In the genomic region with DNA sequence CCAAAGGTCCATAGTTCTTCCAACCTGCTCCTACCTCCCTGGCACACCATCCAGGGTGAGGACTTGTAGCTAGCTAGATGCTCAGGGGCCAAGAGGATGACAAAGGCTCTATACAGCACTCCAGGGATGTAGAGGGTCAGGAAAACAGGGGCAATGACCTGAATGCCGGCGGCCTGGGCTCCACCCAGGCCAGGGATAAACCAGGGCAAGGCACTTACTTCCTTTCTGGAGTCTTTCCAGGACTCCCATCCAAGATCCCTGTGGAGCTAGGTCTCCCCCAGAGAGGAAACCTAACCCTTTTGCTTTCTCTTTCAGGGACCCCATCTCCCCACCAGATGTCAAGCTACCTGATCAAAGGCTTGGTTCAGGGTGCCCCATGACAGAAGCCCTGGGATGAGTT, we compare ENCODE assay signal across 16 mouse cellular contexts. TPM values are rescaled to one million over a fixed set of nuclear protein-coding genes. Genes with fewer than 3 reads are reported as not detected.
DNase-seq lines count a peak whose midpoint lies in the region; ATAC-seq and TF ChIP-seq lines count a peak whose summit lies in the region.
"Had no signal": no experiment of that assay in that cellular context is flagged by ENCODE, and none has a peak within 500 bp of the region (broad histone marks: within the 10 kb centered on the region; RNA-seq: fewer than 3 reads in every experiment).

No protein-coding gene starts in this region.

- no peak for DNase-seq in heart, postnatal 25 days (ENCODE audit: low spot score)
- no peak for DNase-seq in spleen, adult 2 months (ENCODE audit: low read depth in 1 of 2, low spot score in 2 of 2)
- no peak for DNase-seq in spleen, adult 18-20 months
- peak; percentile 54 to 67 for DNase-seq in kidney, postnatal 25 days
- DNase-seq in lung, postnatal 4 days: peak; percentile 33 to 56
- DNase-seq in thymus, postnatal 4 days: no peak
- no peak for DNase-seq in gastrocnemius, postnatal 36 days
- DNase-seq: cerebellum, adult 11 months; layer of hippocampus, adult 9-11 months; liver, embryonic 13.5 days; right cerebral cortex, postnatal 4 days had no signal

- intact Hi-C loops in heart, postnatal 25 days (cut with DNase I): no loop called here
- intact Hi-C loops in gastrocnemius, postnatal 36 days (cut with DNase I): no loop called here

- H3K36me3 ChIP-seq in heart, embryonic 15.5 days: no peaks in the 10 kb centered on the region
- H3K36me3 ChIP-seq in spleen, adult 2 months (ENCODE audit: control insufficient read depth, insufficient read depth, low read length): no peaks in the 10 kb centered on the region
- H3K36me3 ChIP-seq: embryonic facial prominence, embryonic 15.5 days; liver, embryonic 13.5 days had no signal

- no peaks in the 10 kb centered on the region for H3K9me3 ChIP-seq in heart, embryonic 15.5 days (replicated peaks)
- H3K9me3 ChIP-seq: embryonic facial prominence, embryonic 15.5 days; liver, embryonic 13.5 days had no signal

- peaks cover 21% of the 10 kb centered on the region for H3K4me1 ChIP-seq in heart, embryonic 15.5 days (replicated peaks)
- no peaks in the 10 kb centered on the region for H3K4me1 ChIP-seq in spleen, adult 2 months (ENCODE audit: control insufficient read depth, insufficient read depth, insufficient read length)
- H3K4me1 ChIP-seq: liver, embryonic 13.5 days had no signal

- peak; percentile 40; the same call in 1 of the 2 replicates for ATAC-seq in heart, embryonic 15.5 days (replicated peaks; ENCODE audit: insufficient number of reproducible peaks, insufficient read depth, low FRiP score, low read depth)
- ATAC-seq: CD4-positive, CD25-positive, alpha-beta regulatory T cell, adult 4 months had no signal

- H3K27ac ChIP-seq in heart, embryonic 15.5 days: 0 out of 2 replicates have a peak overlapping the region, but pooled peaks have one; percentile 34
- peak overlapping the region; percentile 38; the same call in 1 of the 2 replicates for H3K27ac ChIP-seq in spleen, adult 2 months (ENCODE audit: insufficient read depth, low read length)
- H3K27ac ChIP-seq: embryonic facial prominence, embryonic 15.5 days; liver, embryonic 13.5 days had no signal

- no peak overlapping the region for H3K4me3 ChIP-seq in heart, embryonic 15.5 days
- no peak overlapping the region for H3K4me3 ChIP-seq in spleen, adult 2 months (ENCODE audit: extremely low read depth, insufficient read depth, insufficient read length)
- H3K4me3 ChIP-seq: embryonic facial prominence, embryonic 15.5 days; liver, embryonic 13.5 days had no signal

- no peak for TF ChIP-seq CTCF in spleen, adult 2 months (IDR thresholded peaks at IDR 0.05; ENCODE audit: extremely low read depth, insufficient read depth, insufficient read length, insufficient replicate concordance)

- no peak for TF ChIP-seq POLR2A in spleen, adult 2 months (IDR thresholded peaks at IDR 0.05; ENCODE audit: low read depth, low read length)

- H3K9ac ChIP-seq in heart, embryonic 15.5 days: no peak overlapping the region
- H3K9ac ChIP-seq: embryonic facial prominence, embryonic 15.5 days; liver, embryonic 13.5 days had no signal

- WGBS in heart, embryonic 15.5 days: 38% methylated on average over 2 of the region's 2 CpGs
- WGBS in spleen, adult 2 months: 67% methylated on average over 2 of the region's 2 CpGs

- H3K27me3 ChIP-seq in heart, embryonic 15.5 days: 0 out of 2 replicates have a peak, but pooled peaks cover 4% of the 10 kb centered on the region
- no peaks in the 10 kb centered on the region for H3K27me3 ChIP-seq in spleen, adult 2 months (ENCODE audit: control insufficient read depth, insufficient read depth, low read length)
- H3K27me3 ChIP-seq: embryonic facial prominence, embryonic 15.5 days; liver, embryonic 13.5 days had no signal

- H3K4me2 ChIP-seq in heart, embryonic 15.5 days: no peak overlapping the region
- H3K4me2 ChIP-seq: embryonic facial prominence, embryonic 15.5 days; liver, embryonic 13.5 days had no signal

RNA-seq across cellular contexts. Expression of a gene that starts 30.5 kb away (rescaled TPM):
- 3.6 and 6.6 TPM in 2 replicates for polyA plus RNA-seq in heart, embryonic 15.5 days (2015; fragmentation: Nextera tagmentation; extraction: Ambion mirVana)
- total RNA-seq in heart, postnatal 25 days (2021): 1 to 10 TPM; 6.1 to 6.7 TPM
- 4.6 and 5.3 TPM in 2 replicates for polyA plus RNA-seq in spleen, adult 2 months (2012; rRNA removed)
- 10 to 100 TPM; 11.5 to 19.6 TPM for total RNA-seq in gastrocnemius, postnatal 36 days (2021)
- total RNA-seq: hematopoietic stem cell, adult 5-6 weeks; neutrophil, adult 5-6 weeks had no signal
- polyA plus RNA-seq: CD4-positive, CD25-positive, alpha-beta regulatory T cell, adult 4 months had no signal

Comparison
In these comparisons a context has a peak if more than half of its experiments do, and no peak if none do; other contexts are left out.
1. DNase-seq: peak in kidney, postnatal 25 days (2 of 2) and lung, postnatal 4 days (2 of 2); none in heart, postnatal 25 days (single experiment), spleen, adult 2 months (0 of 2), spleen, adult 18-20 months (0 of 2), thymus, postnatal 4 days (single experiment) and gastrocnemius, postnatal 36 days (0 of 2).